Mouse (Mus musculus) liver, postnatal 0 days (tissue): Measurements from ENCODE around the gene Gm20532.

Experiments
- CTCF ChIP-seq: sonication (generic); IDR thresholded peaks from 2 replicates; pipeline ENCODE4 v1.5.1; 2016; ENCODE audit warnings: antibody characterized with exemption, low read depth
- EP300 ChIP-seq: IDR thresholded peaks from 2 replicates; pipeline ENCODE4 v1.6.1; 2016; ENCODE audit warnings: antibody characterized with exemption, low read depth, mild to moderate bottlenecking

DNA sequence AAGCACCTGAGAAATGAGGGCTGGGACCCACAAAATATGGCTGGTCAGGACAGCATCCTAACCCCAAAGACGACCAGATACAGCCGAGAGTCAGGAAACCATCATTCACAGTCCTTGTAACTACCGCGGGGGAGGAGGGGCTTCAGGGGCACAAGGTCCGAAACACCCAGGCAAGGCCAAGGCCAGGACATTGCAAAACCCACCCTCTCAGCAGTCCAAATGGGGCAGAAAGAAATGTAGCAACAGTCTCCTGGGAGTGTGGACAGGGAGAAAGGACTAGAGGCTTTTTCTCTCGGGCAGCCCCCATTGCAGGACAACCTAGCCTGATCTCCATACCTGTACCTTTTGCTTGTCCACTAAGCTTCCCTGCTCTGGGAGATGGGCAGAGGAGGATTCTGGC, 16.7 kb downstream of the Gm20532 start:
- TF ChIP-seq CTCF (no peak), EP300 (peak; percentile 71)
